Mouse (Mus musculus) small intestine, adult 2 months (tissue): ENCODE measurements at regions not wholly inside any gene's neighbourhood (a gene's known extent, or its start where the extent isn't known, plus 50 kb on each side); places are given as distances from the start of the nearest gene placed in this dataset.

ENCODE experiments used
- H3K27ac ChIP-seq: fragments of 200-500 bp; 2 replicates; pipeline ENCODE4 v1.5.1; 2012; ENCODE audit warnings: low read depth, low read length, control low read depth, inconsistent platforms; ENCODE audit not compliant: insufficient read depth
- H3K27me3 ChIP-seq: fragments of 200-500 bp; 2 replicates; pipeline ENCODE4 v1.6.1; 2012; ENCODE audit warnings: mild to moderate bottlenecking, moderate library complexity, low read length, inconsistent platforms; ENCODE audit not compliant: control insufficient read depth, insufficient read depth
- H3K36me3 ChIP-seq: fragments of 200-500 bp; 2 replicates; pipeline ENCODE4 v1.6.1; 2012; ENCODE audit warnings: mild to moderate bottlenecking, low read length, control low read depth, inconsistent platforms; ENCODE audit not compliant: control insufficient read depth, insufficient read depth
- H3K4me1 ChIP-seq: fragments of 200-500 bp; 2 replicates; pipeline ENCODE4 v1.6.1; 2012; ENCODE audit warnings: low read length, inconsistent platforms, mixed read lengths; ENCODE audit not compliant: control insufficient read depth, insufficient read depth, insufficient read length
- H3K4me3 ChIP-seq: fragments of 200-500 bp; 2 replicates; pipeline ENCODE4 v1.5.1; 2012; ENCODE audit warnings: low read depth, mild to moderate bottlenecking, control low read depth, inconsistent platforms, low read length, moderate library complexity
- CTCF ChIP-seq: fragments of 200-500 bp; IDR thresholded peaks from 2 replicates; pipeline ENCODE4 v1.5.1; 2012; ENCODE audit warnings: low read depth, mild to moderate bottlenecking, control low read depth, inconsistent platforms, low read length, moderate library complexity, mixed read lengths; ENCODE audit not compliant: insufficient replicate concordance, insufficient read length; ENCODE audit errors: extremely low read depth
- POLR2A ChIP-seq: fragments of 200-500 bp; IDR thresholded peaks from 2 replicates; pipeline ENCODE4 v1.6.1; 2012; ENCODE audit warnings: low read depth, mild to moderate bottlenecking, control low read depth, inconsistent platforms, low read length, moderate library complexity
- WGBS: fragments of 180-500 bp; shearing (Covaris S2); methylation state at CpG from one replicate; pipeline ENCODE4 v1.1.7; 2018; 5-methylcytosine and 5-hydroxymethylcytosine counted together

DNA sequence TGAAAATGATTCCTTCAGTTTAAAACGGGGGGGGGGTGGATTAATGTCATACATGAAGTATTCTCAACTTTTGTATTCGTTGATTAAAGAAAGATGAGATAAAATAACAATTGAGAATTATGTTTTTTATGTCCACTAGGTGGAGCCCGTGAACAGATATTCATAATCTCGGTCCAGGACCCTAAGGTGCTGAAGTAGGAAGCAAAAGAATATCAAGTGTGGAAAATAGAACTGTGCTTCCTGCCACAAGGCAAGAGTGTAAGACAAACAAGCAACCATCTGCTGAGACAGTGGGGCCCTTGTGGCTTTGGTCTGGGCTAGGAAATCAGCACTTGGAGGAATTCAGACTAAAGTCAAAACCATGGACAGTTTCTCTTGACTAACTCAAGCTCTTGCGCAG is 50.9 kb upstream of the Kap start:
- Histone ChIP-seq H3K27ac (no peak overlapping the region), H3K27me3 (no peaks in the 10 kb centered on the region), H3K36me3 (no peaks in the 10 kb centered on the region), H3K4me1 (no peaks in the 10 kb centered on the region), H3K4me3 (no peak overlapping the region)
- WGBS = 18% methylated on average over 5 of the region's 5 CpGs
- peak; percentile 30; the same call in 1 of the 2 replicates for TF ChIP-seq CTCF
- no peak for TF ChIP-seq POLR2A

DNA sequence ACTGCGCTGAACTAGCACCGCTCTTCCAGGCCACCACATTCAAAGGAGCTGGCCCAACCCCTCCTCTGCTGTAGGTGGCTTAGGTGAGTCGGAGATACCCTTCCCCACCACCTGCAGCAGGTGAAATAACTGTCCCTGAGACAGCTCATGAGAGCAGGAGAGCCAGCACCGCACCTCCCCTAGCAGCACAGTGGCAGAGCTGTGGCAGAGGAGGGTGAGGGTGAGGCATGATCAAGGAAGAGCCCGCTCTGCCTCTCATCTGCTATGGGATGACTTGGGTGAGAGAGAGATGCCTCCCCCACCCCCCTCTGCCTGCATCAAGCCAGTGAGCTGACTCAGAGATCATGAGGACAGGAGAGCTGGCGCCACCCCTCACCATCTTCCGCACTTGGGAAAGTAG is 81.1 kb upstream of the Kap start:
- no peak overlapping the region for H3K4me3 ChIP-seq
- no peaks in the 10 kb centered on the region for H3K27me3 ChIP-seq
- H3K36me3 ChIP-seq = no peaks in the 10 kb centered on the region
- H3K4me1 ChIP-seq = no peaks in the 10 kb centered on the region
- H3K27ac ChIP-seq = no peak overlapping the region
- WGBS = 85% methylated on average over 7 of the region's 7 CpGs
- TF ChIP-seq POLR2A (no peak), CTCF (no peak)

DNA sequence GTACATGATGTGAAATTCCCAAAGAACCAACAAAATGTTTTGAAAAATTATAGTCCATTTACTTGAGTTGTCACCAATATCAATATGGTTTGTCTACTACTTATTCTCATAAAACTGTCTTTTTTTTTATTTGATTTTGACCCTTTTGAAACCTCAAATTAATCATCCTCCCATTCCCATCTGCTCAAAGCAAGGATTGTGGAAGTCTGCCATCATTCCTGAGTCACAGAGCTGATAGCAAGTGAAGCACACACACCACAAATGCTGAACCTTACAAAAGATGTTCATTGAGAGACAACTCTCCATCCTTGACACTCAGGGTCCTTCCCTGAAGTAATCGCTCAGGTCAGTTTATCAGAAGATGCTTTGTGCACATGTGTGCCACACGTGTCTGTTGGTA is 82.1 kb upstream of the Kap start:
- TF ChIP-seq CTCF (no peak), POLR2A (no peak)
- H3K27ac ChIP-seq = no peak overlapping the region
- H3K4me3 ChIP-seq = no peak overlapping the region
- no peaks in the 10 kb centered on the region for H3K36me3 ChIP-seq
- no peaks in the 10 kb centered on the region for H3K27me3 ChIP-seq
- H3K4me1 ChIP-seq = no peaks in the 10 kb centered on the region
- 90% methylated on average over 2 of the region's 2 CpGs for WGBS

DNA sequence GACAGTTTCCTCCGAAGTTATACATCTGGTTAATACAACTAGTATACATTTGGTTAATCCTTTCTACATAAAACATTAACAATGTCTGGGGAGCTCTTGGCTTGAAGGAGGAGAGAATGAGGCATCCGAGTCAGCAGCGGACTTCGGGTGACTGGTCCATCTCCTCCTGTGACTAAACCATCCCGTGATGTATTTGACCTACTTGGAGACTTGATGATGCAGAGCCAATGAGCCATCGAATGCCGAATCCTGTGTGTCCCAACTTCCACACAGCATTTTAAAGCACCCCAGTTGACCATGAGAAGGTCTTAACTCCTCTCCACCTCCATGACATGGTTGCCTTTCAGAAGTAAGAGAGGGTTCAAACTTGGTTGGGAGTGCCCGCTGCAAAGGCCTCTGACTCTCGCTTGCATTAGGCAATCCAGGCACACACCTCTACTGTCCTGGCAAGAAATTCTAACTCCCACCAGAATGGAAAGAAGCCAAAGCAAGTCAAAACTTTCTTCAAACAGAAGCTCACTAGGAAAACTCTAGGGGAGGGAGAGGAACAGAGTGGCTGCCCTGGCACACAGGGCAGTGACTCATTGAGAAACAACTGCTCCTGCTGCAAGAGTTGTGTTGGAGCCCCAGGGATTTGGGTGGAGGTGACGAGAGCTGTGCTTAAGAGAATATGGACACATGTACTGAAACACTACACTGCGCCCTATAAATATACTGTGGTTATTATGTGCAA is 75.4 kb upstream of the Etv6 start:
- H3K36me3 ChIP-seq = no peaks in the 10 kb centered on the region
- H3K4me1 ChIP-seq = peaks cover 2% of the 10 kb centered on the region; the same call in 1 of the 2 replicates
- no peak overlapping the region for H3K4me3 ChIP-seq
- 81% methylated on average over 11 of the region's 11 CpGs for WGBS
- no peak for TF ChIP-seq POLR2A
- TF ChIP-seq CTCF = no peak
- no peaks in the 10 kb centered on the region for H3K27me3 ChIP-seq
- no peak overlapping the region for H3K27ac ChIP-seq

DNA sequence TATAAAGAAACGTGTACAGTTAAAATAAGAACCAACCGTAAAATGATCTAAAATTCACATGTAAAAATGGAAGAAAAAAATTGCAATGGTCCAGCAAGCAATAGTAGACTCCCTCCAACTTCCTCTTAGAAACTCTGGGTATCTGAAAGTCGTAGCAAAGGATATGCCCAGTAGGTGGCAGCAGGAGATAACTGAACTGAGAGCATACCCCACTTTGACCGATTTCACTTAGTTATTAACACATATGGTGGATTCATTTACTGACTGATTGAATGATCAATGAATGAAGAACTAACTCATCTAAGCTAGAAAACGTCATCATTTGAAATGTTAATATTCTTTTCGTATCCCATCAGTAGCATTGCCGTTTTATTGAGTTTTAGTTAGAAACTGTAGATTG is 74.8 kb upstream of the Etv6 start:
- H3K4me1 ChIP-seq = peaks cover 2% of the 10 kb centered on the region; the same call in 1 of the 2 replicates
- 26% methylated on average over 7 of the region's 7 CpGs for WGBS
- H3K27ac ChIP-seq = no peak overlapping the region
- TF ChIP-seq POLR2A (no peak), CTCF (no peak)
- H3K4me3 ChIP-seq = no peak overlapping the region
- no peaks in the 10 kb centered on the region for H3K27me3 ChIP-seq
- H3K36me3 ChIP-seq = no peaks in the 10 kb centered on the region

DNA sequence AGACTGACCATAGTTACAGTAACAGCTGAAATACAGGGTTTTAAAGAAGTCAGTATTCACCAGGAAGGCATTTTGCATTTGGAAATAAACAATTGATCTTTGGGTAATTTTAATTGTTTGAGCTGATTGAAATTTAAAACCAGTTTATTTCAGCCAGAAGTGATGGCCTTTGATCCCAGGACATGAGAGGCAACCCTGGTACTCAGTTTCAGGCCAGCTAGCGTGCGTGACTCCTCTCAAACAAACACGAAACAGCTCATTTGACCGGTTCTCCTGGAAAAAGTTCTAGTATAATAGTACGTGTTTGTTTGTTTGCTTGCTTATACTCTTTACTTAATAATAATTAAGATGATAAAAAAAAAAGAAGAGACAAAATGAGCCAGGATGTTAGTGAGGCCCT is 72.9 kb upstream of the Etv6 start:
- 52% methylated on average over 5 of the region's 5 CpGs for WGBS
- Histone ChIP-seq H3K36me3 (no peaks in the 10 kb centered on the region), H3K4me1 (peaks cover 2% of the 10 kb centered on the region; the same call in 1 of the 2 replicates), H3K4me3 (no peak overlapping the region), H3K27ac (no peak overlapping the region), H3K27me3 (no peaks in the 10 kb centered on the region)
- TF ChIP-seq POLR2A (no peak), CTCF (no peak)

DNA sequence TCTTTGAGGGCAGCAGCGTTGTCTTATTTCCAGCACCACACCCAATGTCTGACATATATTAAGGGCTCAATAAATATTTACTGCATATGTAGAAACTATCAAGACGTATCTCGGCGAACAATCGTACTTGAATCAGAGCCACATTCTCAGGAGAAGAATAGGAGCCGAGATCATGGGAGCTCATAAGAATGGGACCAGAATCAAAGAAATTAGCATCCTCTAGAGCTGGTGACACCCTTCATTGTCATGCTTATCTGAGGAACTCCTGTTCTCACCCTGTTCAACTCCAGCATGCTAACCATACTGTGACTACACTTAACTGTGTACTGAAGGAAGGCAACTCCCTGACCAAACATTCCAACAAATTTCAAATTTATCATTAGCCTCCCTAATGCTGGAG is 72.2 kb upstream of the Etv6 start:
- Histone ChIP-seq H3K4me1 (peaks cover 2% of the 10 kb centered on the region; the same call in 1 of the 2 replicates), H3K36me3 (no peaks in the 10 kb centered on the region), H3K27me3 (no peaks in the 10 kb centered on the region), H3K4me3 (no peak overlapping the region), H3K27ac (no peak overlapping the region)
- 38% methylated on average over 6 of the region's 6 CpGs for WGBS
- TF ChIP-seq POLR2A (no peak), CTCF (no peak)
